Comparison of ENCODE assay signal across 16 mouse cellular contexts in the genomic region with DNA sequence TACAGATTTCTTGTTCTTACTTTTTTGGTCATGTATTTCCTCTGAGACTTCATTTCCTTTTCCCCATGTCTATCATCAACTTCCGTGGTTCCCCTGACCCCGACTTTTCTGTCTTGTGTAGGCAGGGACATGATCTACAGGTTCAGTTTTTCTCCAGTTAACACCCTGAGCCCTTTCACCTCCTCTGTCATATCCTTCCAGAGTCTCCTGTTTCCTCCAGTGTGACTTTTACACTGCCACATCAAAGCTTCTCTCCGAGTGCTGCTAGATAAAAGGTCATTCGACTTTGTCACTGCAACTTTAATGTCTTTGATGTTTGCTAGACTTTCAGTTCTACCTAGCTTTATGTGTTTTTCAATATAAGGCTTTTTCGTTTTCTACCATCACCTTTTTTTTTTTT.
DNase-seq lines count a peak whose midpoint lies in the region; ATAC-seq lines count a peak whose summit lies in the region.
"Had no signal": no experiment of that assay in that cellular context is flagged by ENCODE, and none has a peak within 500 bp of the region (broad histone marks: within the 10 kb centered on the region; RNA-seq: fewer than 3 reads in every experiment).

No protein-coding gene starts in this region.

- 0 out of 2 replicates have a peak, but pooled peaks cover under 1% of the 10 kb centered on the region for H3K9me3 ChIP-seq in kidney, embryonic 16.5 days (ENCODE audit: low read length)
- H3K9me3 ChIP-seq: embryonic facial prominence, embryonic 15.5 days; forebrain, embryonic 10.5 days; hindbrain, embryonic 10.5 days; liver, embryonic 15.5 days had no signal

- no peak overlapping the region for H3K4me2 ChIP-seq in kidney, embryonic 16.5 days (replicated peaks; ENCODE audit: low read depth, low read length)
- H3K4me2 ChIP-seq: embryonic facial prominence, embryonic 15.5 days; liver, embryonic 15.5 days had no signal

- no peak for ATAC-seq in kidney, embryonic 16.5 days (ENCODE audit: low FRiP score, low TSS enrichment)

- peak; percentile 44 for DNase-seq in adrenal gland, adult 2 months
- DNase-seq in adrenal gland, adult 18-20 months (ENCODE audit: low spot score in 2 of 2): no peak
- DNase-seq in kidney, postnatal 36 days: peak; percentile 19 to 43
- DNase-seq in natural killer cell, adult 2 months (ENCODE audit: low spot score in 2 of 2): peak; percentile 28 to 42
- peak; percentile 19 to 30 for DNase-seq in thymus, postnatal 36 days
- no peak for DNase-seq in embryo, embryonic 9.5 days (ENCODE audit: extremely low spot score)
- no peak for DNase-seq in urinary bladder, postnatal 36 days (ENCODE audit: low spot score in 2 of 2)
- DNase-seq: cerebellum, postnatal 10 days; gastrocnemius, adult 2 months; lung, postnatal 10 days had no signal

- no peaks in the 10 kb centered on the region for H3K27me3 ChIP-seq in kidney, embryonic 16.5 days (ENCODE audit: insufficient read depth, low read length)
- H3K27me3 ChIP-seq: embryonic facial prominence, embryonic 15.5 days had no signal

- 21% methylated on average over 5 of the region's 5 CpGs for WGBS in kidney, embryonic 16.5 days

- H3K36me3 ChIP-seq in kidney, embryonic 16.5 days (ENCODE audit: insufficient read depth, low read length): no peaks in the 10 kb centered on the region
- H3K36me3 ChIP-seq: embryonic facial prominence, embryonic 15.5 days; forebrain, embryonic 10.5 days; hindbrain, embryonic 10.5 days; liver, embryonic 15.5 days had no signal

- H3K4me1 ChIP-seq in kidney, embryonic 16.5 days (ENCODE audit: insufficient read depth, low read length): peaks cover 36% of the 10 kb centered on the region

- no peak overlapping the region for H3K9ac ChIP-seq in kidney, embryonic 16.5 days (replicated peaks; ENCODE audit: low read length)
- H3K9ac ChIP-seq: embryonic facial prominence, embryonic 15.5 days; liver, embryonic 15.5 days had no signal

- H3K4me3 ChIP-seq in kidney, embryonic 16.5 days (ENCODE audit: low read length): no peak overlapping the region
- H3K4me3 ChIP-seq: embryonic facial prominence, embryonic 15.5 days; forebrain, embryonic 10.5 days; gastrocnemius, adult 2 months; hindbrain, embryonic 10.5 days; layer of hippocampus, adult 2 months; liver, embryonic 15.5 days had no signal

- no peak overlapping the region for H3K27ac ChIP-seq in kidney, embryonic 16.5 days (ENCODE audit: low read length)
- H3K27ac ChIP-seq: embryonic facial prominence, embryonic 15.5 days; forebrain, embryonic 10.5 days; gastrocnemius, adult 2 months; hindbrain, embryonic 10.5 days; layer of hippocampus, adult 2 months; liver, embryonic 15.5 days had no signal

Comparison
In these comparisons a context has a peak if more than half of its experiments do, and no peak if none do; other contexts are left out.
1. DNase-seq: peak in adrenal gland, adult 2 months (single experiment), kidney, postnatal 36 days (2 of 2), natural killer cell, adult 2 months (2 of 2) and thymus, postnatal 36 days (2 of 2); none in adrenal gland, adult 18-20 months (0 of 2), embryo, embryonic 9.5 days (single experiment) and urinary bladder, postnatal 36 days (0 of 2).